Mouse (Mus musculus) hindbrain, embryonic 13.5 days (tissue): Measurements from ENCODE around the gene Ttc32. TPM values are rescaled to one million over a fixed set of nuclear protein-coding genes. Genes with fewer than 3 reads are reported as not detected.
A peak's percentile ranks its signal among the peaks of the same experiment; 100 is the strongest.

Experiments used
- ATAC-seq: fragments of 200-750 bp; cut with Nextera tagmentation; 2 replicates; pipeline ENCODE4 v1.8.0; 2017; ENCODE audit warnings: moderate TSS enrichment; ENCODE audit not compliant: low FRiP score
- H3K27ac ChIP-seq: fragments of 300-500 bp; sonication (generic); 2 replicates; pipeline ENCODE4 v1.5.1; 2015; ENCODE audit warnings: inconsistent platforms, mild to moderate bottlenecking, moderate library complexity
- H3K27me3 ChIP-seq: fragments of 300-500 bp; sonication (generic); 2 replicates; pipeline ENCODE4 v1.6.1; 2015; ENCODE audit warnings: mild to moderate bottlenecking, inconsistent platforms
- H3K36me3 ChIP-seq: fragments of 300-500 bp; sonication (generic); 2 replicates; pipeline ENCODE4 v1.6.1; 2015; ENCODE audit warnings: mild to moderate bottlenecking, inconsistent platforms
- H3K4me1 ChIP-seq: fragments of 300-500 bp; sonication (generic); replicated peaks from 2 replicates; pipeline ENCODE4 v1.6.1; 2015; ENCODE audit warnings: inconsistent platforms
- H3K4me2 ChIP-seq: fragments of 300-500 bp; sonication (generic); 2 replicates; pipeline ENCODE4 v1.6.1; 2015; ENCODE audit warnings: inconsistent platforms, mild to moderate bottlenecking, moderate library complexity
- H3K4me3 ChIP-seq: fragments of 300-500 bp; sonication (generic); 2 replicates; pipeline ENCODE4 v1.5.1; 2015; ENCODE audit warnings: mild to moderate bottlenecking, inconsistent platforms
- H3K9ac ChIP-seq: fragments of 300-500 bp; sonication (generic); 2 replicates; pipeline ENCODE4 v1.6.1; 2015; ENCODE audit warnings: mild to moderate bottlenecking, inconsistent platforms
- H3K9me3 ChIP-seq: fragments of 300-500 bp; sonication (generic); 2 replicates; pipeline ENCODE4 v1.6.1; 2016; ENCODE audit warnings: inconsistent platforms
- WGBS: fragments of 180-500 bp; shearing (Covaris S2); methylation state at CpG from one replicate; pipeline ENCODE4 v1.1.7; 2015; 5-methylcytosine and 5-hydroxymethylcytosine counted together
- polyA plus RNA-seq: library from polyadenylated mRNA; unstranded; fragments of >200 nt; fragmentation: Nextera tagmentation; extraction: Ambion mirVana; gene quantifications from 2 replicates; pipeline ENCODE4 v1.2.1, GENCODE M21; 2015

Ttc32 gene
- polyA plus RNA-seq, 1 experiment from 2014 or later, result 11.3 TPM

GRCm38 (mm10) chr12:9050824-9051223 is 21.0 kb downstream of the Ttc32 start:
- H3K9me3 ChIP-seq, result no peaks in the 10 kb centered on the region
- H3K4me2 ChIP-seq, result no peak overlapping the region
- ATAC-seq, result no peak
- 39% methylated on average over 6 of the region's 6 CpGs for WGBS
- H3K36me3 ChIP-seq, result no peaks in the 10 kb centered on the region
- H3K27me3 ChIP-seq, result no peaks in the 10 kb centered on the region
- no peak overlapping the region for H3K9ac ChIP-seq
- no peak overlapping the region for H3K27ac ChIP-seq
- no peaks in the 10 kb centered on the region for H3K4me1 ChIP-seq
- H3K4me3 ChIP-seq, result no peak overlapping the region

GRCm38 (mm10) chr12:9052075-9052829 is 22.5 kb downstream of the Ttc32 start:
- Histone ChIP-seq H3K27ac (no peak overlapping the region), H3K4me3 (no peak overlapping the region), H3K4me2 (no peak overlapping the region), H3K27me3 (no peaks in the 10 kb centered on the region), H3K9me3 (no peaks in the 10 kb centered on the region), H3K9ac (no peak overlapping the region), H3K4me1 (no peaks in the 10 kb centered on the region), H3K36me3 (no peaks in the 10 kb centered on the region)
- 59% methylated on average over 8 of the region's 8 CpGs for WGBS
- ATAC-seq, result peak; percentile 90

- no peaks in the 10 kb centered on the region for H3K27me3 ChIP-seq
- no peaks in the 10 kb centered on the region for H3K36me3 ChIP-seq
- H3K9me3 ChIP-seq, result no peaks in the 10 kb centered on the region
- no peak overlapping the region for H3K9ac ChIP-seq
- no peak for ATAC-seq
- H3K27ac ChIP-seq, result no peak overlapping the region
- H3K4me1 ChIP-seq, result no peaks in the 10 kb centered on the region
- H3K4me2 ChIP-seq, result no peak overlapping the region
- whole genome bisulfite sequencing, result 55% methylated on average over 7 of the region's 7 CpGs
- H3K4me3 ChIP-seq, result no peak overlapping the region
Observed at GRCm38 (mm10) chr12:9053345-9053744, 23.5 kb downstream of the Ttc32 start.

- no peak overlapping the region for H3K4me3 ChIP-seq
- H3K9ac ChIP-seq, result no peak overlapping the region
- no peaks in the 10 kb centered on the region for H3K36me3 ChIP-seq
- no peak overlapping the region for H3K27ac ChIP-seq
- H3K4me1 ChIP-seq, result no peaks in the 10 kb centered on the region
- WGBS, result 62% methylated on average over 2 of the region's 2 CpGs
- H3K4me2 ChIP-seq, result no peak overlapping the region
- no peak for ATAC-seq
- no peaks in the 10 kb centered on the region for H3K27me3 ChIP-seq
- no peaks in the 10 kb centered on the region for H3K9me3 ChIP-seq
Observed at GRCm38 (mm10) chr12:9054012-9054411, 24.2 kb downstream of the Ttc32 start.

- Histone ChIP-seq H3K27me3 (no peaks in the 10 kb centered on the region), H3K4me3 (no peak overlapping the region), H3K36me3 (no peaks in the 10 kb centered on the region), H3K9me3 (no peaks in the 10 kb centered on the region), H3K9ac (no peak overlapping the region), H3K4me1 (no peaks in the 10 kb centered on the region), H3K27ac (no peak overlapping the region), H3K4me2 (no peak overlapping the region)
- ATAC-seq, result no peak
- WGBS, result 83% methylated on average over 11 of the region's 11 CpGs
Observed at GRCm38 (mm10) chr12:9055269-9055668, 25.5 kb downstream of the Ttc32 start.

GRCm38 (mm10) chr12:9059502-9059901 is 29.7 kb downstream of the Ttc32 start:
- no peak overlapping the region for H3K9ac ChIP-seq
- no peak overlapping the region for H3K4me2 ChIP-seq
- H3K36me3 ChIP-seq, result no peaks in the 10 kb centered on the region
- H3K4me3 ChIP-seq, result no peak overlapping the region
- H3K27me3 ChIP-seq, result no peaks in the 10 kb centered on the region
- H3K27ac ChIP-seq, result no peak overlapping the region
- no peak for ATAC-seq
- no peaks in the 10 kb centered on the region for H3K4me1 ChIP-seq
- H3K9me3 ChIP-seq, result no peaks in the 10 kb centered on the region
- WGBS, result 87% methylated on average over 3 of the region's 3 CpGs

- Histone ChIP-seq H3K4me2 (no peak overlapping the region), H3K27me3 (no peaks in the 10 kb centered on the region), H3K4me3 (no peak overlapping the region), H3K4me1 (no peaks in the 10 kb centered on the region), H3K9me3 (no peaks in the 10 kb centered on the region), H3K36me3 (no peaks in the 10 kb centered on the region), H3K9ac (no peak overlapping the region), H3K27ac (no peak overlapping the region)
- WGBS, result 93% methylated on average over 9 of the region's 9 CpGs
- ATAC-seq, result no peak
Observed at GRCm38 (mm10) chr12:9059965-9060364, 30.2 kb downstream of the Ttc32 start.

- H3K36me3 ChIP-seq, result no peaks in the 10 kb centered on the region
- no peak overlapping the region for H3K4me3 ChIP-seq
- H3K9me3 ChIP-seq, result no peaks in the 10 kb centered on the region
- no peak overlapping the region for H3K9ac ChIP-seq
- no peak overlapping the region for H3K4me2 ChIP-seq
- H3K4me1 ChIP-seq, result no peaks in the 10 kb centered on the region
- H3K27ac ChIP-seq, result no peak overlapping the region
- no peak for ATAC-seq
- 75% methylated on average over 6 of the region's 6 CpGs for WGBS
- H3K27me3 ChIP-seq, result no peaks in the 10 kb centered on the region
Observed at GRCm38 (mm10) chr12:9063611-9064010, 33.8 kb downstream of the Ttc32 start.

- Histone ChIP-seq H3K36me3 (no peaks in the 10 kb centered on the region), H3K4me3 (no peak overlapping the region), H3K27me3 (no peaks in the 10 kb centered on the region), H3K9ac (no peak overlapping the region), H3K9me3 (no peaks in the 10 kb centered on the region), H3K4me1 (no peaks in the 10 kb centered on the region; the same call in 1 of the 2 replicates), H3K27ac (no peak overlapping the region), H3K4me2 (no peak overlapping the region)
- WGBS, result 87% methylated on average over 1 of the region's 1 CpGs
- 0 out of 2 replicates have a peak, but pooled peaks have one; percentile 43 for ATAC-seq
Observed at GRCm38 (mm10) chr12:9071058-9071457, 41.3 kb downstream of the Ttc32 start.

- Histone ChIP-seq H3K27ac (no peak overlapping the region), H3K9me3 (no peaks in the 10 kb centered on the region), H3K27me3 (no peaks in the 10 kb centered on the region), H3K4me2 (no peak overlapping the region), H3K4me1 (no peaks in the 10 kb centered on the region; the same call in 1 of the 2 replicates), H3K4me3 (no peak overlapping the region), H3K9ac (no peak overlapping the region), H3K36me3 (no peaks in the 10 kb centered on the region)
- WGBS, result 29% methylated on average over 4 of the region's 4 CpGs
- peak; percentile 88 for ATAC-seq
Observed at GRCm38 (mm10) chr12:9071493-9071892, 41.7 kb downstream of the Ttc32 start.

- no peaks in the 10 kb centered on the region for H3K36me3 ChIP-seq
- H3K9me3 ChIP-seq, result no peaks in the 10 kb centered on the region
- no peak overlapping the region for H3K4me3 ChIP-seq
- no peak overlapping the region for H3K4me2 ChIP-seq
- ATAC-seq, result no peak
- H3K9ac ChIP-seq, result no peak overlapping the region
- no peak overlapping the region for H3K27ac ChIP-seq
- WGBS, result 95% methylated on average over 3 of the region's 3 CpGs
- H3K4me1 ChIP-seq, result no peaks in the 10 kb centered on the region
- no peaks in the 10 kb centered on the region for H3K27me3 ChIP-seq
Observed at GRCm38 (mm10) chr12:9077554-9078125, 47.8 kb downstream of the Ttc32 start.

GRCm38 (mm10) chr12:9090226-9090625 is 60.4 kb downstream of the Ttc32 start:
- Histone ChIP-seq H3K4me2 (no peak overlapping the region), H3K4me3 (no peak overlapping the region), H3K27me3 (no peaks in the 10 kb centered on the region), H3K27ac (no peak overlapping the region), H3K36me3 (no peaks in the 10 kb centered on the region), H3K9ac (no peak overlapping the region), H3K4me1 (no peaks in the 10 kb centered on the region), H3K9me3 (no peaks in the 10 kb centered on the region)
- no peak for ATAC-seq
- WGBS, result 80% methylated on average over 7 of the region's 7 CpGs
